Mouse (Mus musculus): ENCODE data around the gene Adam34.

DNA sequence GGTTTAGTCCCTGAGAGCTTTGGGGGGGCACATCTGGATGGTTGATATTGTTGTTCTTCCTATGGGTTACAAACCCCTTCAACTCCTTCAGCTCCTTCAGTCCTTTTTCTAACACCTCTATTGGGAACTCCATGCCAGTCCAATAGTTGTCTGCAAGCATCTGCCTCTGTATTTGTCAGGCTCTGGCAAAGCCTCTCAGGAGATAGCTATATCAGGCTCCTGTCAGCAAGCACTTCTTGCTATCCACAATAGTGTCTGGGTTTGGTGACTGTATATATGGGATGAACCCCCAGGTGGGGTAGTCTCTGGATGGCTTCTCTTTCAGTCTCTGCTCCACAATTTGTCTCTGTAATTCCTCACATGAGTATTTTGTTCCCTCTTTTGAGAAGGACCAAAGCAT is at the start of gene Adam34:
- TF ChIP-seq CTCF (IDR thresholded peaks at IDR 0.05; ENCODE audit: extremely low read depth, insufficient read length, insufficient replicate concordance, low read depth, low read length) (no peak), POLR2A (IDR thresholded peaks at IDR 0.05; ENCODE audit: low read depth, low read length) (no peak)

Measured in small intestine, adult 2 months (tissue).